Mouse (Mus musculus) cortical plate, adult 2 months (tissue): ENCODE data around the gene Il1rl2.

Source experiments
- CTCF ChIP-seq: fragments of 200-500 bp; IDR thresholded peaks from 2 replicates; pipeline ENCODE4 v1.5.1; 2011; ENCODE audit warnings: mild to moderate bottlenecking, control low read depth, low read length; ENCODE audit not compliant: insufficient read depth; ENCODE audit errors: extremely low read depth
- POLR2A ChIP-seq: fragments of 200-500 bp; IDR thresholded peaks from 2 replicates; pipeline ENCODE4 v1.6.1; 2011; ENCODE audit warnings: mild to moderate bottlenecking, low read length, control low read depth; ENCODE audit not compliant: insufficient read depth; ENCODE audit errors: extremely low read depth

- no peak for TF ChIP-seq POLR2A
- no peak for TF ChIP-seq CTCF
These were observed 56.6 kb downstream of the Il1rl2 start for GRCm38 (mm10) chr1:40380990-40381389.
